Mouse (Mus musculus) spleen, embryonic (tissue): Measurements from ENCODE around the gene Ppp1r18.

Source experiments
- CTCF ChIA-PET: fragments of 350-600 bp; sonication (Branson Sonifier 250); formaldehyde crosslinking; loops from one replicate; lab custom pipeline; 2022; lab: Charles Lee

Ppp1r18 gene

GRCm38 (mm10) chr17:35866911-35867890 is 1.8 kb downstream of the Ppp1r18 start:
- CTCF ChIA-PET: interaction anchor here (0.9 to 1.0 kb wide), 2 partner anchors 30 to 31 kb away, joined by 3 to 4 read pairs; no protein-coding TSS in a partner anchor

DNA sequence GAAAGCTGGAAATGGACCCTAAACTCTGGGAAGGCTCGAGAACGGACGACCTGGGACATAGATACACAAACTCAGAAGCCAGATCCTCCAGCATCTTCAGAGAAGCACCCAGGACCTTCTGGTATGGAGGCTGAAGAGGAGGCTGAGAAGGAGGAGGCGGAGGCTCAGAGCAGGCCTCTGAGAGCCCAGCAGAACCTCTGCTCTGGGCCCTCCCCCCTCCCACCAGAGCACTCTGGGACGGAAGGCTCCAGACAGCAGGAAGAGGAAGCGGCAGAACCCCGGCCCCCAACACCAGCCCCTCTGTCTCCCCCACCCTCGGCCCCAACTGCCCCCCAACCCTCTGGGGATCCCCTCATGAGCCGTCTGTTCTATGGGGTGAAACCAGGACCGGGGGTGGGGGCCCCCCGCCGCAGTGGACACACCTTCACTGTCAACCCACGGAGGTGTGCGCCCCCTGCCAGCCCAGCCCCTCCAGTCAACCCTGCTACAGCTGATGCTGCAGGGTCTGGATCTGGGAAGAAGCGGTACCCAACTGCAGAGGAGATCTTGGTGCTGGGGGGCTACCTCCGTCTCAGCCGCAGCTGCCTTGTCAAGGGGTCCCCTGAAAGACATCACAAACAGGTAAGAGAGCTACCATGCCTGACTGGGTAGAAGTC is 2.9 kb downstream of the Ppp1r18 start:
- CTCF ChIA-PET: no interaction called here

GRCm38 (mm10) chr17:35868961-35869345 is 3.6 kb downstream of the Ppp1r18 start:
- CTCF ChIA-PET: interaction anchor here (1.1 kb wide), 1 partner anchor 50 kb away, joined by 4 read pairs; no protein-coding TSS in a partner anchor

- CTCF ChIA-PET: interaction anchor here (0.6 to 1.1 kb wide), 3 partner anchors 33 to 133 kb away, joined by 3 to 4 read pairs (median 3); no protein-coding TSS in a partner anchor
These were observed 4.1 kb downstream of the Ppp1r18 start for GRCm38 (mm10) chr17:35869346-35870067.

GRCm38 (mm10) chr17:35870151-35870883 is 4.9 kb downstream of the Ppp1r18 start:
- CTCF ChIA-PET: interaction anchor here (0.6 to 1.1 kb wide), 8 partner anchors 10 to 134 kb away, joined by 3 to 6 read pairs (median 3); partner anchors contain the start of genes Dhx16 and Mdc1

DNA sequence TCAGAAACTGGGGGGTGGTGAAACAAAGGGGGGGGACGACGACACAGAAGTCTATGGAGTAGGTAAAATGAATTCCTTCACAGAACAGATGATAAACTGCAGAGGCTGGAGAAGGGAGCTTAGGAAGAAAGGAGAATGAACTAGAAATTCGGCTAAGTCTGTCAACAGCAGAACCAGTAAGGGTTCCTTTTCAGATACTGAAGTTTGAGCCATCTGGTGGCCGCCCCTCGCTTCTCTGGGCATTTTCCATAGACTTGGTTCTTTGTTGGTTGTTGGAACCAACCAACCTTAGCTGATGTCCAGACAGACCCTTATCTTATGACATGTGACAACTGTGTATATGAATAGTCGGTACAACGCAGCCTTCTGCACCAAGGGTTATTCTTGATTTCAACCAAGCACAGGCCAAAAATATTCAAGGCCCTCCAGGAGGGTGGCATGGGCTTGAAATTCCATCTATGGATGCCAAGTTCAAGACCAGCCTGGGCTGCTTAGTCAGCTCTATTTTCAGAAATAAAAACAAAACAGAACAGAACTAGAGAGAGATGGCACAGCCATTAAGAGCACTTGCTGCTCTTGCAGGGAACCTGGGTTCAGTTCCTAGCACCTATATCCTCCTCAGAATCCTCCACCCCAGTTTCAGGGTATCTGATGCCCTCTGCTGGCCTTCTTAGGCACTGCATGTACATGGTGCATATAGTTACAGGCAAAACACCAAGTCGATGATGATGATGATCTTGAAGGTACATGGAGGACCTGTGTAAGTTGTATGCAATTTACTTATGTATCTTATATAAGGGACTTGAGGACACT is 5.7 kb downstream of the Ppp1r18 start:
- CTCF ChIA-PET: interaction anchor here (0.6 to 1.6 kb wide), 5 partner anchors 9 to 57 kb away, joined by 3 to 4 read pairs (median 3); partner anchors contain the start of genes Dhx16 and Mdc1

DNA sequence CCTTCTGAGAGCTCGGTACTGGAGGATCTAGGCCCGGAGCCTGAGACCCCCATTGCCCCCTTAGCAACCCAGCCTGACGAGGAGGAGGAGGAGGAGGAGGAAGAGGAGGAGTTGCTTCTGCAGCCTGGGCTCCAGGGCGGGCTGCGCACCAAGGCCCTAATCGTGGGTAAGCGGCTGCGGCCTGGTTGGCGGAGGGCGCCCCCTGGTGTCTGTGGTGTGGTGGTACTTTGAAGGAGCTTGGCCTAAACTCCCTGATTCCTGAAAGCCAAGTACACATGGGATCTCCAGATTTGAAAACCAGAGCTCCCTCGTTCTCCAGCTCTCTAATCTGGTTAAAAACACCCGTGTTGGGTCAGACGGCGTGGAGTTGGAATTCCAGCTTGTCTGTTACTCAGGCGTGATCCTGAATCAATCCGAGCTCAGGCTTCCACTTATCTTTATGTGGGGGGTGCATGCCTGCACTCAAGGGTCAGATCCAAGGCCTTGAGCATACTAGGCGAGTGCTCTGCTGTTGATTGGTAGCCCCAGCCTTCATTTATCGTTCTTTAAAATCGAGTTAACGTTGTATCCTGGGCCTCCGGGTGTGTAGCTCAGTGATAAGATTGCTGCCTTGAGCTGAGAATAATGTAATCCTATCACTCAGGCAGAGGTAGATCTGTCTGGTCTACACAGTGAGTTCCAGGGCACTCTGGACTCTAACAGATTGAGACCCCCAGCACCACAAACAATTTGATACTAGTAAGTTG is 8.6 kb downstream of the Ppp1r18 start:
- CTCF ChIA-PET: interaction anchor here (0.5 to 1.4 kb wide), 9 partner anchors 12 to 53 kb away, joined by 3 to 13 read pairs (median 4); partner anchors contain the start of genes Flot1 and Nrm

DNA sequence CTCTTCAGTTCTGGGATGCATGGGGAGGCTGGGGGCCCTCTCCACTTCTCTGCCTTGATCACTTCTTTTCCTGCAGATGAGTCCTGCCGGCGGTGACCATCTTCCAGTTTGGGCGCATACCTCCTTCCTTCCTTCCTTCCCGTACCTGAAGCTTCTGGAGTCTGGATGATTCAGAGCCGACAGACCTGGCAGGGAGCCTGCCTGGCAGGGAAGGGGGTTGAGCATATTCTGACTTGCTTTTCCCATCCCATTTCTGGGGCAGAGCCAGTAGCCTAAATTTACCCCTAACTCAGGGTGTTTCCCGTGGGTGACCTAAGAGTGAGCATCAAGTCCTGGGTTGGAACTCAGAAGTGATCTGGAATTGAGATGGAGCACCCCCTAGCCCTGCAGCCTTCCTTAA is 9.3 kb downstream of the Ppp1r18 start:
- CTCF ChIA-PET: interaction anchor here (0.6 to 1.1 kb wide), 5 partner anchors 26 to 220 kb away, joined by 3 to 7 read pairs (median 3); partner anchors contain the start of gene Abcf1

DNA sequence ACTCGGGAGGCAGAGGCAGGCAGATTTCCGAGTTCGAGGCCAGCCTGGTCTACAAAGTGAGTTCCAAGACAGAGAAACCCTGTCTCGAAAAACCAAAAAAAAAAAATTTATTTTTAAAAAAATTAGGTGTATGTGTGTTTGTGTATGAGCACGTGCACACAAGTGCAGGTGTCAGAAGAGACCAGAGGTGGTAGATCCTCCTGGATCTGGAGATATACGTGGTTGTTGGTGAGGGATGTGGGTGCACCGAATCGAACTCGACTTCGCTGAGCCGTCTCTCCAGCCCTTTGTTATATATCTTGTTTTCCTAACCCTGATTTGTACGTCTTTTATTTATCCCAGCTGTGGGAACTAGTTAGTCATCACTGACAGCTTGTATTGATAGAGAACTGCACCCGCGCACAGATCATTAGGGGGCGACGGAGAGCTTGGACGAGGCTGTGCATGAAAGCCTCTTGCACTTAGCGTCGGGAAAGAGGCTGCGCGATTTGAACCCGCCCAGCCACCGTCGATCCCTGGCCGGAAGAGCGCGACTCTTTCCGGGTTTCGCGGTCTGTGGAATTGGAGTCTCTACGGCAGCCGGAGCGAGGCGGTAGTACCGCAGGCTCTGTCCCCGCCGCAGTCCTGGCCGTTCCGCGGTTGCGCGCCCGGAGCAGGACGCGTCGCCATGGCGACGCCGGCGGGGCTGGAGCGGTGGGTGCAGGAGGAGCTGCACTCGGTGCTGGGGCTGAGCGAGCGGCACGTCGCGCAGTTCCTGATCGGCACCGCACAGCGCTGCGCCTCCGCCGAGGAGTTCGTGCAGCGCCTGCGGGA is 14.1 kb downstream of the Ppp1r18 start, which contains the start of gene Dhx16:
Gene Dhx16, plus strand, starts transcription at position 575 of the 813 bp plus-strand sequence.
- CTCF ChIA-PET: interaction anchor here (0.6 to 1.4 kb wide), 3 partner anchors 9 to 86 kb away, joined by 3 to 5 read pairs (median 3); no protein-coding TSS in a partner anchor

- CTCF ChIA-PET: interaction anchor here (0.6 kb wide), 1 partner anchor 23 kb away, joined by 3 read pairs; no protein-coding TSS in a partner anchor
These were observed 17.5 kb downstream of the Ppp1r18 start for GRCm38 (mm10) chr17:35882924-35883323.

DNA sequence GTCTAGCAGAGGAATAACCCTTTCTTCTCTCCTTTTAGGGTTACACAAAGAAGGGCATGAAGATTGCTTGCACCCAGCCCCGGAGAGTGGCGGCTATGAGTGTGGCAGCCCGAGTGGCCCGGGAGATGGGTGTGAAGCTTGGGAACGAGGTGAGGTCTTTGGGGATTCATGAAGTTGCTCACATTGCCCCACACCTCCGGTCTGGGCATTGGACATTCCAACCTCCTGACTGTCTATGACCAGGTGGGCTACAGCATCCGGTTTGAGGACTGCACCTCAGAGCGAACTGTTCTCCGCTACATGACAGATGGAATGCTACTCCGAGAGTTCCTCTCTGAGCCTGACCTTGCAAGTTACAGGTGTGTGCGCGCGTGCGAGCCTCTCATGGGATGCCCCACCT is 18.4 kb downstream of the Ppp1r18 start:
- CTCF ChIA-PET: no interaction called here

- CTCF ChIA-PET: interaction anchor here (0.6 kb wide), 1 partner anchor 42 kb away, joined by 6 read pairs; no protein-coding TSS in a partner anchor
These were observed 22.3 kb downstream of the Ppp1r18 start for GRCm38 (mm10) chr17:35887725-35888124.

DNA sequence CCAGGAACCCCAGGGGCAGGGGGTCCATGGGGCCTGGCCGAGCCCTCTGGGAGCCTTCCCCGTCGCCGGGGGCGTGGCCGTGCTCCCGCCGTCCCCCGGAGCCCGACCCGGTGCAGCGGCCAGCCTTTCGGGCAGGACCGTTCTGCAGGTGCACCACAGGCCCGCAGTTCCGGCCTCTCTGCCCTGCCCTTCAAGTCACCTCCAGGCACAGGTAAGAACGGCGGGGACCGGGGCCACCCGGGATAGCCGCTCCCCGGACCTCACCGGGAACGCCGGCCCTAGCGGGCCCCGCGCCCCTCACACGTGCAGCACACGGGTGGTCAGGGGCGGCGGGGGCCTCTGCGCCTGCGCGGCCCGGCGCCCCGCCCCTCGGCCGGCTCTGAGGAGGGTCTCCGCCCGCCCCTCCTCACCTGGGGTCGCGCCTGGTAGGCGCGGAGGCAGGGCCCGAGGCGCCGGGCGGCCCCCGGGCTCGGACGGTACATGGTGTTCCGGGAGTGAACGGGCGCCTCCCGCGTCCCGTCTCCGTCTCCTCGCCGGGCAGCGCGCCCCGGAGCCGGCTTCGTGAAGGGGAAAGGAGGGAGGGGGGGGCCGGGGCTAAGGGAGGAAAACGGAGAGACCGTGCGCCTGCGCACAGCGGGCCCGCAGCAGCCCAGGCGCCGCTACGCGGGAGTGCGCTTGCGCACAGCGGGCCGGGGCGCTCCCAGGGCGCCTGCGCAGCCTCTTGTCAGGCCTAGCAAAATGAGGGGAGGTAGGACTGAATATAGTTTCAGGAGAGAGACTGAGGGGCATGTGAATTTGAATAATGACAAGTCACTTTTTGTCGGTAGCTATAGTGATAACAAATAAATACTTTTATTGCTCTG is 31.6 kb downstream of the Ppp1r18 start, which contains the start of gene 2310061I04Rik:
Gene 2310061I04Rik, minus strand, starts transcription at position 651 of the 863 bp plus-strand sequence.
- CTCF ChIA-PET: interaction anchor here (0.7 kb wide), 1 partner anchor 41 kb away, joined by 3 read pairs; no protein-coding TSS in a partner anchor

- CTCF ChIA-PET: interaction anchor here (0.7 kb wide), 1 partner anchor 40 kb away, joined by 3 read pairs; no protein-coding TSS in a partner anchor
These were observed 32.5 kb downstream of the Ppp1r18 start for GRCm38 (mm10) chr17:35897644-35898573.

DNA sequence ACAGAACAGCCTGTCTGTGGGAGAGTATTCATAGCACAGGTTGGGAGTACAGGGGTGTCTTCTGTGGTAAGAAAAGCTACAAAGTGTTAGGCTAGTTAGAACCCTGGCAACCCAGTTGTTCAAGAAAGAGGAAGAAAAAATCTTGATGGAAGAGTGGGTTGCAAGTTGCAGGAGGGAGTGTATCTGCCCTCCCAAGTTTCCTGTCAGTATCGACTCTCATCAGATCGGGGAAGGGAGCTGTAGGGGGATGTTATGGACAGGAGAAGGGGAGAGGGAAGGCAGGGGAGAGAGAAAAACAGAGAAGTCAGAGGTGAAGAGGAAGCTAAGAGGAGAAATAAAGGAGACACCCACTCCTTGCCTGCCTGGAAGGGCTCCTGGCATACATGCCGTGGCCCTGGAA is 35.2 kb downstream of the Ppp1r18 start:
- CTCF ChIA-PET: interaction anchor here (0.6 to 1.0 kb wide), 3 partner anchors 9 to 26 kb away, joined by 3 to 4 read pairs (median 3); no protein-coding TSS in a partner anchor
